Mouse (Mus musculus) thymus, postnatal 36 days (tissue): Measurements from ENCODE around the gene Fam219a.
A peak's percentile ranks its signal among the peaks of the same experiment; 100 is the strongest.

Experiments used
- DNase-seq, 2 experiments: peaks; one replicate each; pipeline ENCODE4 v3.0.0; 2022; ENCODE audit warnings: mixed read lengths in 2 of 2

The Fam219a gene

GRCm38 (mm10) chr4:41468396-41469080 lies 100.8 kb downstream of the Fam219a start:
- DNase-seq: peak; percentile 14 to 16
